Mouse (Mus musculus) heart, adult 2 months (tissue): Measurements from ENCODE around the gene Pabpc4.
"Not testable (repeated sequence)": the region's sequence is repeated elsewhere in the genome, so short reads cannot be mapped to it uniquely, and the experiment has no call there.

Experiments used
- CTCF ChIP-seq: fragments of 200-600 bp; IDR thresholded peaks from 2 replicates; pipeline ENCODE4 v1.8.1; 2022; ENCODE audit warnings: antibody characterized with exemption, mild to moderate bottlenecking, moderate library complexity
- EP300 ChIP-seq: fragments of 200-500 bp; IDR thresholded peaks from 2 replicates; pipeline ENCODE4 v1.6.1; 2011; ENCODE audit warnings: low read depth, low read length, control low read depth; ENCODE audit not compliant: insufficient read depth

- TF ChIP-seq CTCF, EP300: not testable (repeated sequence)
These were observed 60.8 kb downstream of the Pabpc4 start for GRCm38 (mm10) chr4:123322910-123323309.
